Comparison of ENCODE assay signal across 8 mouse cellular contexts in the genomic region with DNA sequence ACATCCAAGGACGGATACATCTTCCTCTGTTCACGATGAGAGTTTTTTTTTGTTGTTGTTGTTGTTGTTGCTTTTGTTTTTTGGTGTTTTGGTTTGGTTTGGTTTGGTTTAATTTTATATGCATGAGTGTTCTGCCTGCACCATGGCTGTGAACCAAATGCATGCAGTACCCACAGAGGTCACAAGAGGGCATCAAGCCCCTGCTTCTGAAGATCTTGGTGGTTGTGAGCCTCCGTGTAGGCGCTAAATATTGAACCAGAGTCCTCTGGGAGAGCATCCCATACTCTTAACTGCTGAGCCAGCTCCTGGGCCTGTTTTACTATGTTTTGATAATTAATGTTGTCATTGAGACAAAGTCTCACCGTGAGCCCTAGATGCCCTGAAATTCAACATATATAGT. TPM values are rescaled to one million over a fixed set of nuclear protein-coding genes. Genes with fewer than 3 reads are reported as not detected.
DNase-seq lines count a peak whose midpoint lies in the region; ATAC-seq and TF ChIP-seq lines count a peak whose summit lies in the region.

No protein-coding gene starts in this region.

- TF ChIP-seq CTCF in cortical plate, adult 2 months (IDR thresholded peaks at IDR 0.05; ENCODE audit: extremely low read depth, insufficient read depth, low read length) = peak; percentile 65
- 0 out of 2 replicates have a peak, but pooled peaks have one; percentile 40 for TF ChIP-seq CTCF in olfactory bulb, adult 2 months (IDR thresholded peaks at IDR 0.05; ENCODE audit: insufficient read depth, low read depth, low read length)

- no peaks in the 10 kb centered on the region for H3K9me3 ChIP-seq in liver, embryonic 11.5 days (ENCODE audit: control insufficient read depth, low read length)

- H3K4me1 ChIP-seq in liver, embryonic 11.5 days (replicated peaks; ENCODE audit: control insufficient read depth, insufficient read depth, low read length) = no peaks in the 10 kb centered on the region
- H3K4me1 ChIP-seq in cortical plate, adult 2 months (ENCODE audit: control insufficient read depth, insufficient read depth, low read length) = no peaks in the 10 kb centered on the region
- peaks cover 17% of the 10 kb centered on the region for H3K4me1 ChIP-seq in olfactory bulb, adult 2 months (ENCODE audit: control insufficient read depth, insufficient read depth, low read length)

- H3K36me3 ChIP-seq in liver, embryonic 11.5 days (ENCODE audit: control insufficient read depth, insufficient read depth, low read length) = no peaks in the 10 kb centered on the region

- no peaks in the 10 kb centered on the region; the same call in 1 of the 2 replicates for H3K27me3 ChIP-seq in liver, embryonic 11.5 days (replicated peaks; ENCODE audit: control insufficient read depth, insufficient read depth, low read length)

- peak; percentile 28 for DNase-seq in adrenal gland, adult 2 months
- DNase-seq in adrenal gland, adult 8-10 months = no peak
- DNase-seq in liver = peak; percentile 35
- DNase-seq in liver, embryonic 11.5 days (ENCODE audit: low spot score) = no peak
- DNase-seq in natural killer cell, adult 2 months (ENCODE audit: low spot score in 2 of 2) = no peak

- ATAC-seq in liver, embryonic 11.5 days (replicated peaks; ENCODE audit: low FRiP score) = no peak
- ATAC-seq in erythroblast, adult 5-6 weeks (replicated peaks; ENCODE audit: low FRiP score, poor library complexity, severe bottlenecking) = no peak

- H3K4me3 ChIP-seq in liver, embryonic 11.5 days (ENCODE audit: low read depth, low read length) = no peak overlapping the region
- H3K4me3 ChIP-seq in cortical plate, adult 2 months (ENCODE audit: insufficient read depth, low read length) = no peak overlapping the region
- no peak overlapping the region for H3K4me3 ChIP-seq in olfactory bulb, adult 2 months (ENCODE audit: insufficient read depth, low read depth, low read length)

- no peak overlapping the region for H3K9ac ChIP-seq in liver, embryonic 11.5 days (ENCODE audit: low read depth, low read length)

- no peak for TF ChIP-seq POLR2A in cortical plate, adult 2 months (IDR thresholded peaks at IDR 0.05; ENCODE audit: extremely low read depth, insufficient read depth, low read length)
- no peak for TF ChIP-seq POLR2A in olfactory bulb, adult 2 months (IDR thresholded peaks at IDR 0.05; ENCODE audit: insufficient read depth, low read depth, low read length)

- no peak overlapping the region for H3K27ac ChIP-seq in liver, embryonic 11.5 days (ENCODE audit: low read depth, low read length)
- no peak overlapping the region for H3K27ac ChIP-seq in cortical plate, adult 2 months (ENCODE audit: insufficient read depth, low read length)
- no peak overlapping the region for H3K27ac ChIP-seq in olfactory bulb, adult 2 months (ENCODE audit: insufficient read depth, low read depth, low read length)

- H3K4me2 ChIP-seq in liver, embryonic 11.5 days = no peak overlapping the region

- WGBS in liver, embryonic 11.5 days = 46% methylated on average over 5 of the region's 5 CpGs
- WGBS in olfactory bulb, adult 2 months = 63% methylated on average over 5 of the region's 5 CpGs

RNA-seq across cellular contexts. Expression of a gene that starts 11.0 kb away (rescaled TPM):
- 10 to 100 TPM; 28.0 to 33.1 TPM for total RNA-seq in adrenal gland, adult 2 months (2021)
- 19.8 and 21.0 TPM in 2 replicates for polyA plus RNA-seq in adrenal gland, adult 2 months (2012; rRNA removed)
- 10 to 100 TPM; 22.0 to 35.1 (median 28.0) TPM for total RNA-seq in adrenal gland, adult 8-10 months (2022)
- polyA plus RNA-seq in liver, embryonic 11.5 days (2014; fragmentation: Nextera tagmentation; extraction: Ambion mirVana) = 8.2 and 8.4 TPM in 2 replicates
- 30.3 and 35.1 TPM in 2 replicates for polyA plus RNA-seq in cortical plate, adult 2 months (2012; rRNA removed)
- not detected in 2 replicates for polyA plus RNA-seq in olfactory bulb, adult 2 months (2012; ENCODE audit: insufficient read depth, insufficient read length, low replicate concordance, missing spikeins)
- total RNA-seq in erythroblast, adult 5-6 weeks (2015; ENCODE audit: low replicate concordance) = 4.0 and 5.2 TPM in 2 replicates
- 2.1 and 2.5 TPM in 2 replicates for total RNA-seq in erythroblast, adult 5-6 weeks (2017; ENCODE audit: low replicate concordance)

Comparison
In these comparisons a context has a peak if more than half of its experiments do, and no peak if none do; other contexts are left out.
1. DNase-seq: peak in adrenal gland, adult 2 months (single experiment) and liver (single experiment); none in adrenal gland, adult 8-10 months (single experiment), liver, embryonic 11.5 days (single experiment) and natural killer cell, adult 2 months (0 of 2).